8 mouse cellular contexts compared by ENCODE assay signal in genomic region chr19:41894959-41895358, GRCm38 (mm10). TPM values are rescaled to one million over a fixed set of nuclear protein-coding genes. Genes with fewer than 3 reads are reported as not detected.
DNase-seq lines count a peak whose midpoint lies in the region; ATAC-seq and TF ChIP-seq lines count a peak whose summit lies in the region.

No protein-coding gene starts in this region.

- DNase-seq in kidney, postnatal 25 days = no peak
- peak; percentile 75 for DNase-seq in c-Kit-positive CD71-positive TER-119-negative erythroid progenitor cells, embryonic 14.5 days (ENCODE audit: low read depth)
- DNase-seq in B cell, adult 2 months = no peak
- DNase-seq in gastrocnemius, postnatal 4 days (ENCODE audit: low spot score in 2 of 2) = no peak
- DNase-seq in retina, postnatal 1 day = no peak

- no peak for ATAC-seq in kidney, embryonic 16.5 days (ENCODE audit: low FRiP score, low TSS enrichment)
- no peak for ATAC-seq in hindbrain, embryonic 16.5 days

- peak overlapping the region; percentile 95 for H3K4me3 ChIP-seq in kidney, embryonic 16.5 days (ENCODE audit: low read length)
- H3K4me3 ChIP-seq in hindbrain, embryonic 16.5 days (ENCODE audit: low read length) = peak overlapping the region; percentile 86
- H3K4me3 ChIP-seq in myocyte = peak overlapping the region; percentile 92

- H3K36me3 ChIP-seq in kidney, embryonic 16.5 days (ENCODE audit: insufficient read depth, low read length) = 0 out of 2 replicates have a peak, but pooled peaks cover 5% of the 10 kb centered on the region
- peaks cover 2% of the 10 kb centered on the region; the same call in 1 of the 2 replicates for H3K36me3 ChIP-seq in hindbrain, embryonic 16.5 days (ENCODE audit: control insufficient read depth, insufficient read depth, low read length)
- H3K36me3 ChIP-seq in myocyte (ENCODE audit: control insufficient read depth, insufficient read depth) = peaks cover 15% of the 10 kb centered on the region

- peak overlapping the region; percentile 92 for H3K4me2 ChIP-seq in kidney, embryonic 16.5 days (replicated peaks; ENCODE audit: low read depth, low read length)
- peak overlapping the region; percentile 89 for H3K4me2 ChIP-seq in hindbrain, embryonic 16.5 days (ENCODE audit: low read length)
- peak overlapping the region; percentile 99 for H3K4me2 ChIP-seq in myocyte (ENCODE audit: low read depth)

- H3K9me3 ChIP-seq in kidney, embryonic 16.5 days (ENCODE audit: low read length) = no peaks in the 10 kb centered on the region
- no peaks in the 10 kb centered on the region for H3K9me3 ChIP-seq in hindbrain, embryonic 16.5 days (ENCODE audit: control insufficient read depth, low read length)

- 44% methylated on average over 7 of the region's 7 CpGs for WGBS in kidney, embryonic 16.5 days
- 51% methylated on average over 7 of the region's 7 CpGs for WGBS in hindbrain, embryonic 16.5 days

- peak overlapping the region; percentile 38 for H3ac ChIP-seq in myocyte (ENCODE audit: control insufficient read depth, insufficient read length)

- no peaks in the 10 kb centered on the region for H3K27me3 ChIP-seq in kidney, embryonic 16.5 days (ENCODE audit: insufficient read depth, low read length)
- no peaks in the 10 kb centered on the region for H3K27me3 ChIP-seq in hindbrain, embryonic 16.5 days (replicated peaks; ENCODE audit: control insufficient read depth, insufficient read depth, low read length)
- no peaks in the 10 kb centered on the region for H3K27me3 ChIP-seq in myocyte (ENCODE audit: control insufficient read depth, insufficient read depth, insufficient read length)

- peak; percentile 13 for TF ChIP-seq POLR2A in myocyte (IDR thresholded peaks at IDR 0.05; ENCODE audit: insufficient read length, low read depth)

- H3K9ac ChIP-seq in kidney, embryonic 16.5 days (replicated peaks; ENCODE audit: low read length) = peak overlapping the region; percentile 63; the same call in 1 of the 2 replicates
- H3K9ac ChIP-seq in hindbrain, embryonic 16.5 days (ENCODE audit: low read depth, low read length) = peak overlapping the region; percentile 72; the same call in 1 of the 2 replicates

- H3K27ac ChIP-seq in kidney, embryonic 16.5 days (ENCODE audit: low read length) = no peak overlapping the region
- no peak overlapping the region for H3K27ac ChIP-seq in hindbrain, embryonic 16.5 days (ENCODE audit: low read depth, low read length)

- peaks cover 15% of the 10 kb centered on the region for H3K79me2 ChIP-seq in myocyte (ENCODE audit: control insufficient read depth, insufficient read depth)

- peaks cover 15% of the 10 kb centered on the region for H3K4me1 ChIP-seq in kidney, embryonic 16.5 days (ENCODE audit: insufficient read depth, low read length)
- peaks cover 15% of the 10 kb centered on the region for H3K4me1 ChIP-seq in hindbrain, embryonic 16.5 days (ENCODE audit: control insufficient read depth, insufficient read depth, low read depth, low read length)

TF ChIP-seq in myocyte, 11 proteins besides CTCF, POLR2A, EP300 and RAD21:
- TF ChIP-seq TCF3 (IDR thresholded peaks at IDR 0.05; ENCODE audit: insufficient read length, low read depth) = no peak
- no peak for TF ChIP-seq SRF (IDR thresholded peaks at IDR 0.05; ENCODE audit: control insufficient read depth, insufficient read length, low read depth)
- TF ChIP-seq MAX (IDR thresholded peaks at IDR 0.05; ENCODE audit: low read depth) = no peak
- no peak for TF ChIP-seq MYOG (IDR thresholded peaks at IDR 0.05; ENCODE audit: control insufficient read depth in 1 of 3, insufficient read depth in 1 of 3, insufficient read length in 2 of 3, low read depth in 2 of 3)
- no peak for TF ChIP-seq E2F4 (IDR thresholded peaks at IDR 0.05; ENCODE audit: insufficient read depth)
- TF ChIP-seq CEBPB (IDR thresholded peaks at IDR 0.05; ENCODE audit: insufficient read depth, poor library complexity, severe bottlenecking) = no peak
- no peak for TF ChIP-seq POLR2AphosphoS2 (IDR thresholded peaks at IDR 0.05; ENCODE audit: insufficient read length, low read depth)
- TF ChIP-seq MYOD1 (IDR thresholded peaks at IDR 0.05; ENCODE audit: control insufficient read depth in 1 of 3, insufficient read length in 2 of 3, low read depth in 2 of 3) = no peak
- TF ChIP-seq REST (IDR thresholded peaks at IDR 0.05; ENCODE audit: insufficient read depth, insufficient read length) = no peak
- TF ChIP-seq USF1 (IDR thresholded peaks at IDR 0.05; ENCODE audit: low read depth) = no peak
- no peak for TF ChIP-seq TCF12 (IDR thresholded peaks at IDR 0.05; ENCODE audit: insufficient read depth, poor library complexity, severe bottlenecking)
TF ChIP-seq in myocyte: peak in this region for 0.

RNA-seq across cellular contexts. Expression of gene Rrp12, which starts 1.0 kb away (rescaled TPM):
- 16.9 and 18.8 TPM in 2 replicates for polyA plus RNA-seq in kidney, embryonic 16.5 days (2015; fragmentation: Nextera tagmentation; extraction: Ambion mirVana)
- 16.6 and 21.2 TPM in 2 replicates for polyA plus RNA-seq in hindbrain, embryonic 16.5 days (2015; fragmentation: Nextera tagmentation; extraction: Ambion mirVana)
- 45.4 TPM for polyA plus RNA-seq in myocyte (2012; fragmentation: generic; extraction: Trizol)
- 10 to 100 TPM; 21.1 to 22.4 TPM for total RNA-seq in gastrocnemius, postnatal 4 days (2021)

RNA-seq across cellular contexts. Expression of gene Pgam1, which starts 16.8 kb away (rescaled TPM):
- 823 and 859 TPM in 2 replicates for polyA plus RNA-seq in kidney, embryonic 16.5 days (2015; fragmentation: Nextera tagmentation; extraction: Ambion mirVana)
- 619 and 637 TPM in 2 replicates for polyA plus RNA-seq in hindbrain, embryonic 16.5 days (2015; fragmentation: Nextera tagmentation; extraction: Ambion mirVana)
- polyA plus RNA-seq in myocyte (2012; fragmentation: generic; extraction: Trizol) = 552 TPM
- 10 to 100 TPM; 53.2 to 57.9 TPM for total RNA-seq in gastrocnemius, postnatal 4 days (2021)

RNA-seq across cellular contexts. Expression of gene Exosc1, which starts 38.3 kb away (rescaled TPM):
- polyA plus RNA-seq in kidney, embryonic 16.5 days (2015; fragmentation: Nextera tagmentation; extraction: Ambion mirVana) = 74.0 and 78.8 TPM in 2 replicates
- polyA plus RNA-seq in hindbrain, embryonic 16.5 days (2015; fragmentation: Nextera tagmentation; extraction: Ambion mirVana) = 52.4 and 55.9 TPM in 2 replicates
- polyA plus RNA-seq in myocyte (2012; fragmentation: generic; extraction: Trizol) = 49.4 TPM
- 10 to 100 TPM; 19.6 to 24.5 TPM for total RNA-seq in gastrocnemius, postnatal 4 days (2021)

RNA-seq across cellular contexts. Expression of gene Zdhhc16, which starts 38.3 kb away (rescaled TPM):
- polyA plus RNA-seq in kidney, embryonic 16.5 days (2015; fragmentation: Nextera tagmentation; extraction: Ambion mirVana) = 89.1 and 94.4 TPM in 2 replicates
- polyA plus RNA-seq in hindbrain, embryonic 16.5 days (2015; fragmentation: Nextera tagmentation; extraction: Ambion mirVana) = 91.3 and 91.4 TPM in 2 replicates
- 124 TPM for polyA plus RNA-seq in myocyte (2012; fragmentation: generic; extraction: Trizol)
- 10 to 100 TPM; 36.0 to 36.5 TPM for total RNA-seq in gastrocnemius, postnatal 4 days (2021)

RNA-seq across cellular contexts. Expression of gene Frat2, which starts 47.0 kb away (rescaled TPM):
- 3.7 and 4.7 TPM in 2 replicates for polyA plus RNA-seq in kidney, embryonic 16.5 days (2015; fragmentation: Nextera tagmentation; extraction: Ambion mirVana)
- 4.3 and 4.6 TPM in 2 replicates for polyA plus RNA-seq in hindbrain, embryonic 16.5 days (2015; fragmentation: Nextera tagmentation; extraction: Ambion mirVana)
- polyA plus RNA-seq in myocyte (2012; fragmentation: generic; extraction: Trizol) = 0.79 TPM
- 10 to 100 TPM; 11.7 to 14.1 TPM for total RNA-seq in gastrocnemius, postnatal 4 days (2021)
